Mouse (Mus musculus) MEL (cell line): ENCODE results near the gene Rab1a. TPM values are rescaled to one million over a fixed set of nuclear protein-coding genes. Genes with fewer than 3 reads are reported as not detected.
A peak's percentile ranks its signal among the peaks of the same experiment; 100 is the strongest.

Experiments used
- DNase-seq: peaks from one replicate; pipeline ENCODE4 v3.0.0; 2011; ENCODE audit warnings: low read depth, low spot score
- H3K27ac ChIP-seq: 2 replicates; pipeline ENCODE4 v1.5.1; 2012; ENCODE audit warnings: low read depth, mild to moderate bottlenecking, control low read depth, low read length, moderate library complexity; ENCODE audit not compliant: control insufficient read depth
- H3K27me3 ChIP-seq, 2 experiments: fragments of 150-350 bp in 1 of 2; sonication (generic) in 1 of 2; 2 replicates each; pipeline ENCODE4 v1.6.1; 2012; ENCODE audit warnings: low read length in 2 of 2, mild to moderate bottlenecking in 2 of 2, improper control_type of control experiment in 1 of 2, moderate library complexity in 1 of 2; ENCODE audit not compliant: insufficient read depth in 2 of 2, control insufficient read depth in 1 of 2
- H3K36me3 ChIP-seq, 2 experiments: 2 replicates each; pipeline ENCODE4 v1.6.1; 2012 to 2014; ENCODE audit warnings: low read length in 2 of 2, improper control_type of control experiment in 1 of 2, inconsistent platforms in 1 of 2, mild to moderate bottlenecking in 1 of 2; ENCODE audit not compliant: insufficient read depth in 2 of 2, control insufficient read depth in 1 of 2
- H3K4me1 ChIP-seq, 2 experiments: fragments of 150-350 bp in 1 of 2; sonication (generic) in 1 of 2; 2 replicates each; pipeline ENCODE4 v1.6.1; 2012; ENCODE audit warnings: low read length in 2 of 2, improper control_type of control experiment in 1 of 2, mild to moderate bottlenecking in 1 of 2; ENCODE audit not compliant: insufficient read depth in 2 of 2, control insufficient read depth in 1 of 2
- H3K4me3 ChIP-seq, 2 experiments: fragments of 150-350 bp in 1 of 2; sonication (generic) in 1 of 2; 2 replicates each; pipeline ENCODE4 v1.5.1; 2012; ENCODE audit warnings: low read depth in 2 of 2, low read length in 2 of 2, mild to moderate bottlenecking in 2 of 2, moderate library complexity in 2 of 2, control low read depth in 1 of 2, improper control_type of control experiment in 1 of 2; ENCODE audit not compliant: control insufficient read depth in 1 of 2, insufficient read depth in 1 of 2
- H3K79me2 ChIP-seq: 2 replicates; pipeline ENCODE4 v1.6.1; 2012; ENCODE audit warnings: mild to moderate bottlenecking, low read length, moderate library complexity; ENCODE audit not compliant: control insufficient read depth, poor library complexity, insufficient read depth
- H3K9ac ChIP-seq: 2 replicates; pipeline ENCODE4 v1.6.1; 2012; ENCODE audit warnings: low read depth, mild to moderate bottlenecking, control low read depth, low read length, moderate library complexity; ENCODE audit not compliant: control insufficient read depth, poor library complexity, severe bottlenecking
- H3K9me3 ChIP-seq: fragments of 150-350 bp; sonication (generic); replicated peaks from 2 replicates; pipeline ENCODE4 v1.6.1; 2012; ENCODE audit warnings: mild to moderate bottlenecking, low read length, improper control_type of control experiment, moderate library complexity; ENCODE audit not compliant: insufficient read depth
- CTCF ChIP-seq, 3 experiments: IDR thresholded peaks in 2 of 3; conservative IDR thresholded peaks in 1 of 3; 2 replicates each; pipeline ENCODE4 v1.5.1; 2011 to 2012; ENCODE audit warnings: low read length in 3 of 3, low read depth in 2 of 3, mild to moderate bottlenecking in 2 of 3, improper control_type of control experiment in 1 of 3, inconsistent platforms in 1 of 3, mixed read lengths in 1 of 3, moderate library complexity in 1 of 3; ENCODE audit not compliant: control insufficient read depth in 1 of 3, insufficient read depth in 1 of 3, poor library complexity in 1 of 3, severe bottlenecking in 1 of 3
- ETS1 ChIP-seq: IDR thresholded peaks from 2 replicates; pipeline ENCODE4 v1.6.1; 2012; ENCODE audit warnings: low read depth, mild to moderate bottlenecking, inconsistent platforms, low read length, improper control_type of control experiment, moderate library complexity
- HCFC1 ChIP-seq: IDR thresholded peaks from 2 replicates; pipeline ENCODE4 v1.6.1; 2012; ENCODE audit warnings: low read depth, mild to moderate bottlenecking, inconsistent platforms, low read length, improper control_type of control experiment, moderate library complexity
- MAFK ChIP-seq: IDR thresholded peaks from 2 replicates; pipeline ENCODE4 v1.6.1; 2011; ENCODE audit warnings: low read depth, mild to moderate bottlenecking, low read length, improper control_type of control experiment, borderline replicate concordance
- MAZ ChIP-seq: IDR thresholded peaks from 2 replicates; pipeline ENCODE4 v1.6.1; 2012; ENCODE audit warnings: low read depth, mild to moderate bottlenecking, inconsistent platforms, low read length, improper control_type of control experiment
- MEF2A ChIP-seq: IDR thresholded peaks from 2 replicates; pipeline ENCODE4 v1.6.1; 2014; ENCODE audit warnings: low read depth, mild to moderate bottlenecking, inconsistent platforms, low read length, improper control_type of control experiment; ENCODE audit not compliant: poor library complexity, insufficient replicate concordance, severe bottlenecking; ENCODE audit errors: extremely low read depth
- MXI1 ChIP-seq: IDR thresholded peaks from 2 replicates; pipeline ENCODE4 v1.6.1; 2011; ENCODE audit warnings: mild to moderate bottlenecking, low read depth, low read length, improper control_type of control experiment
- MYC ChIP-seq: IDR thresholded peaks from 2 replicates; pipeline ENCODE4 v1.6.1; 2011; ENCODE audit warnings: low read depth, mild to moderate bottlenecking, low read length, improper control_type of control experiment, moderate library complexity
- POLR2AphosphoS2 ChIP-seq: IDR thresholded peaks from 2 replicates; pipeline ENCODE4 v1.6.1; 2011; ENCODE audit warnings: low read length, improper control_type of control experiment
- RCOR1 ChIP-seq: IDR thresholded peaks from 2 replicates; pipeline ENCODE4 v1.6.1; 2012; ENCODE audit warnings: low read depth, mild to moderate bottlenecking, inconsistent platforms, low read length, improper control_type of control experiment
- SMC3 ChIP-seq: IDR thresholded peaks from 2 replicates; pipeline ENCODE4 v1.6.1; 2011; ENCODE audit warnings: low read depth, low read length, improper control_type of control experiment
- USF1 ChIP-seq: IDR thresholded peaks from 2 replicates; pipeline ENCODE4 v1.6.1; 2014; ENCODE audit warnings: low read depth, mild to moderate bottlenecking, inconsistent platforms, low read length, improper control_type of control experiment, moderate library complexity
- ZC3H11A ChIP-seq: IDR thresholded peaks from 2 replicates; pipeline ENCODE4 v1.6.1; 2012; ENCODE audit warnings: low read depth, mild to moderate bottlenecking, inconsistent platforms, low read length, improper control_type of control experiment
- polyA plus RNA-seq, 2 experiments: library from polyadenylated mRNA; stranded (reverse) in 1 of 2; unstranded in 1 of 2; fragments of >175 nt in 1 of 2; fragments of >200 nt in 1 of 2; gene quantifications; 2 replicates each; pipeline versions ENCODE4 v1.2.1 to v1.2.4; 2012; ENCODE audit warnings: low replicate concordance in 2 of 2, low read depth in 1 of 2; ENCODE audit not compliant: insufficient read length in 2 of 2, insufficient read depth in 1 of 2, missing spikeins in 1 of 2
- total RNA-seq: library from RNA; depleted of rRNA; stranded (reverse); fragments of 300-350 nt; gene quantifications from 2 replicates; pipeline ENCODE4 v1.2.3, GENCODE M21; 2012

Rab1a gene
- total and polyA plus RNA-seq, 3 experiments, result 79.5 to 336 (median 139) TPM

GRCm38 (mm10) chr11:20234233-20234632, 33.0 kb downstream of the Rab1a start:
- peak; percentile 47 for DNase-seq
- no peak overlapping the region for H3K9ac ChIP-seq
- TF ChIP-seq MAFK (peak; percentile 24; the same call in 1 of the 2 replicates), HCFC1 (no peak), ETS1 (no peak), CTCF (IDR thresholded peaks at IDR 0.05 in 2 of 3, conservative IDR thresholded peaks at IDR 0.05 in 1 of 3; ENCODE audit: control insufficient read depth in 1 of 3, insufficient read depth in 1 of 3, low read depth in 2 of 3, low read length in 3 of 3, poor library complexity in 1 of 3, severe bottlenecking in 1 of 3) (peak in 1 of 3 experiments; percentile 38; a peak in 2 of 6 replicates), RCOR1 (no peak), MYC (0 out of 2 replicates have a peak, but pooled peaks have one; percentile 29), SMC3 (peak; percentile 9; the same call in 1 of the 2 replicates), MAZ (no peak)
- H3K79me2 ChIP-seq, result no peaks in the 10 kb centered on the region
- H3K27me3 ChIP-seq, result no peaks in the 10 kb centered on the region
- H3K9me3 ChIP-seq, result no peaks in the 10 kb centered on the region
- peaks cover 21 to 30% of the 10 kb centered on the region in 2 experiments for H3K4me1 ChIP-seq
- H3K4me3 ChIP-seq, result no peak overlapping the region
- no peak overlapping the region for H3K27ac ChIP-seq
- peaks cover 33 to 41% of the 10 kb centered on the region in 2 experiments for H3K36me3 ChIP-seq

GRCm38 (mm10) chr11:20237018-20237417, 35.8 kb downstream of the Rab1a start:
- Histone ChIP-seq H3K9me3 (no peaks in the 10 kb centered on the region), H3K27me3 (no peaks in the 10 kb centered on the region), H3K9ac (no peak overlapping the region), H3K27ac (no peak overlapping the region), H3K79me2 (no peaks in the 10 kb centered on the region), H3K4me3 (no peak overlapping the region), H3K36me3 (peaks cover 16 to 27% of the 10 kb centered on the region in 2 experiments), H3K4me1 (peaks cover 7% of the 10 kb centered on the region in 2 experiments)
- no peak for TF ChIP-seq ZC3H11A
- TF ChIP-seq MXI1, result no peak
- no peak for TF ChIP-seq MEF2A
- no peak for TF ChIP-seq USF1
- DNase-seq, result no peak

GRCm38 (mm10) chr11:20237976-20238375, 36.7 kb downstream of the Rab1a start:
- Histone ChIP-seq H3K4me3 (no peak overlapping the region), H3K9me3 (no peaks in the 10 kb centered on the region), H3K4me1 (no peaks in the 10 kb centered on the region), H3K27me3 (no peaks in the 10 kb centered on the region), H3K79me2 (peaks cover under 1% of the 10 kb centered on the region; the same call in 1 of the 2 replicates)
- DNase-seq, result no peak
- TF ChIP-seq POLR2AphosphoS2 (no peak), ETS1 (no peak), MEF2A (no peak)
- TF ChIP-seq, all 39 proteins: peak for 0
- H3K27ac ChIP-seq, result no peak overlapping the region
- H3K36me3 ChIP-seq, result peaks cover 7 to 23% of the 10 kb centered on the region in 2 experiments
- no peak overlapping the region for H3K9ac ChIP-seq
